Mouse (Mus musculus): Measurements from ENCODE around the gene Cd5l.

Cd5l gene

DNA sequence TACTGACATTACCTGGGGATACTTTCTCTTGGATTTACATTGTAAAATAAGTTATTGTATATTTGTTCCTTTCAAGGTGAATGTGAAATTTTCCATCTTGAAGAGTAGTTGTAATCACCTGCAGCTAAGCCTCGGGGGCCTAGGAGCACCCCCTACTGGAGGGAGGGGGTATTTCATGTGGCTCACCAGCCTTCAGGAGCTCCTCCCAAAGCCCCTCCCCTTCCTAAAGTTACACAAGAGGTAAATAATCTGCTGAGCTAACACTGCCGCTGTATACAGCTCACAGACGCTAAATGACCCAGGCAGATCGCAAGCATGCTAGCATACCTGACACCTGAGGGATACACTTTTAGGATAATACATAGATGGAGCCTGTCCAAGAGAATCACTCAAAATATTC is 50.5 kb downstream of the Cd5l start:
- no peak for DNase-seq (ENCODE audit: low read depth)

- no peak for DNase-seq (ENCODE audit: low read depth)
Observed at GRCm38 (mm10) chr3:87409196-87409935, 51.7 kb downstream of the Cd5l start.

GRCm38 (mm10) chr3:87410605-87411004 is 52.9 kb downstream of the Cd5l start:
- no peak for DNase-seq (ENCODE audit: low read depth)

DNA sequence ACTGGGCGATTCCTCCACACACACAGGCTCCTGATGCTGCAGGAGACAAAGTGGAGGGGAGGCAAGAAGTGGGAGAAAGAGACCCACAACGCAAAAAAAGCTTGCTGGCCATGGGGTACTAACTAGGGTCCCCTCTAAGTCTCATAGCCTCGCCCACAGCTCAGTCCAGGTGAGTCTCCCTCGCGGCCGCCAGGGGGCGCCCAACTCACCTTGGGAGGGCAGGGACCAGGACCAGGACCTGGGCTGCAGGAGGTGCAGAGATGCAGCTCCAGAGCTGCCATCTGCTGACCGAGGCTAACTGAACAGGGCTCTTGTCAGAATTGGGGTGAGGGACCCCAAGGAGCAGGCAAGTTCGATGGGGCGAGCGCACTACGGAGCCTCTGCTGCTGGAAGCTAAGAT is 53.5 kb downstream of the Cd5l start:
- DNase-seq (ENCODE audit: low read depth), result no peak

GRCm38 (mm10) chr3:87420645-87421044 is 63.0 kb downstream of the Cd5l start:
- DNase-seq (ENCODE audit: low read depth), result no peak
